Mouse (Mus musculus) embryonic facial prominence, embryonic 10.5 days (tissue): ENCODE data around the gene Fitm1. TPM values are rescaled to one million over a fixed set of nuclear protein-coding genes. Genes with fewer than 3 reads are reported as not detected.

Experiments used
- DNase-seq: peaks from one replicate; pipeline ENCODE4 v3.0.0-alpha.2; 2017; ENCODE audit warnings: low spot score
- H3K27ac ChIP-seq: fragments of 300-500 bp; sonication (generic); replicated peaks from 2 replicates; pipeline ENCODE4 v1.5.1; 2016; ENCODE audit warnings: mild to moderate bottlenecking
- H3K27me3 ChIP-seq: fragments of 300-500 bp; sonication (generic); replicated peaks from 2 replicates; pipeline ENCODE4 v1.6.1; 2016; ENCODE audit warnings: low read depth, mild to moderate bottlenecking; ENCODE audit not compliant: poor library complexity, severe bottlenecking
- H3K36me3 ChIP-seq: fragments of 300-500 bp; sonication (generic); replicated peaks from 2 replicates; pipeline ENCODE4 v1.6.1; 2016; ENCODE audit warnings: mild to moderate bottlenecking, moderate library complexity
- H3K4me1 ChIP-seq: fragments of 300-500 bp; sonication (generic); 2 replicates; pipeline ENCODE4 v1.6.1; 2016
- H3K4me3 ChIP-seq: fragments of 300-500 bp; sonication (generic); 2 replicates; pipeline ENCODE4 v1.5.1; 2016; ENCODE audit warnings: mild to moderate bottlenecking, moderate library complexity
- H3K9me3 ChIP-seq: fragments of 300-500 bp; sonication (generic); 2 replicates; pipeline ENCODE4 v1.6.1; 2016; ENCODE audit warnings: mild to moderate bottlenecking
- WGBS: fragments of 180-500 bp; shearing (Covaris S2); methylation state at CpG from one replicate; pipeline ENCODE4 v1.1.7; 2016; 5-methylcytosine and 5-hydroxymethylcytosine counted together
- polyA plus RNA-seq: library from polyadenylated mRNA; unstranded; fragments of >200 nt; fragmentation: Nextera tagmentation; extraction: Ambion mirVana; gene quantifications from 2 replicates; pipeline ENCODE4 v1.2.1, GENCODE M21; 2016

Gene Fitm1
- polyA plus RNA-seq, 1 experiment from 2014 or later = 1.1 TPM

- peaks cover 12% of the 10 kb centered on the region for H3K36me3 ChIP-seq
- DNase-seq = no peak
- 0 out of 2 replicates have a peak overlapping the region, but pooled peaks have one; percentile 5 for H3K4me3 ChIP-seq
- H3K9me3 ChIP-seq = no peaks in the 10 kb centered on the region
- H3K4me1 ChIP-seq = peaks cover 29% of the 10 kb centered on the region
- 68% methylated on average over 13 of the region's 13 CpGs for WGBS
- no peaks in the 10 kb centered on the region for H3K27me3 ChIP-seq
- H3K27ac ChIP-seq = peak overlapping the region; percentile 54; the same call in 1 of the 2 replicates
Observed at GRCm38 (mm10) chr14:55575711-55576110, 294 bp downstream of the Fitm1 start.

DNA sequence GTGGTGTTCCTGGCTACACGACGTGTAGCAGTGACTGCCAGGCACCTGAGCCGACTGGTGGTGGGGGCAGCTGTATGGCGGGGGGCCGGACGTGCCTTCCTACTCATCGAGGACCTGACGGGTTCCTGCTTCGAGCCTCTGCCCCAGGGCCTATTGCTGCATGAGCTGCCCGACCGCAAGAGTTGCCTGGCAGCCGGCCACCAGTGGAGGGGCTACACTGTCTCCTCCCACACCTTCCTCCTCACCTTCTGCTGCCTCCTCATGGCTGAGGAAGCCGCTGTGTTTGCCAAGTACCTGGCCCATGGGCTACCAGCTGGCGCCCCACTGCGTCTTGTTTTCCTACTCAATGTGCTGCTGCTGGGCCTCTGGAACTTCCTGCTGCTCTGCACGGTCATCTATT, 959 bp downstream of the Fitm1 start:
- Histone ChIP-seq H3K9me3 (no peaks in the 10 kb centered on the region), H3K36me3 (peaks cover 16% of the 10 kb centered on the region), H3K27ac (no peak overlapping the region), H3K4me3 (no peak overlapping the region), H3K27me3 (no peaks in the 10 kb centered on the region), H3K4me1 (peaks cover 29% of the 10 kb centered on the region)
- 82% methylated on average over 16 of the region's 16 CpGs for WGBS
- DNase-seq = no peak

GRCm38 (mm10) chr14:55577871-55578667, 2.7 kb downstream of the Fitm1 start, which contains the start of gene Psme1:
TSS of gene Psme1 (plus strand) at chr14:55578123.
- WGBS = 1% methylated on average over 32 of the region's 32 CpGs
- Histone ChIP-seq H3K9me3 (no peaks in the 10 kb centered on the region), H3K27me3 (no peaks in the 10 kb centered on the region), H3K27ac (peak within 1 kb of the TSS; percentile 90), H3K4me1 (peaks cover 29% of the 10 kb centered on the region), H3K36me3 (peaks cover 24% of the 10 kb centered on the region), H3K4me3 (peak within 1 kb of the TSS; percentile 70)
- DNase-seq = peak; percentile 89

DNA sequence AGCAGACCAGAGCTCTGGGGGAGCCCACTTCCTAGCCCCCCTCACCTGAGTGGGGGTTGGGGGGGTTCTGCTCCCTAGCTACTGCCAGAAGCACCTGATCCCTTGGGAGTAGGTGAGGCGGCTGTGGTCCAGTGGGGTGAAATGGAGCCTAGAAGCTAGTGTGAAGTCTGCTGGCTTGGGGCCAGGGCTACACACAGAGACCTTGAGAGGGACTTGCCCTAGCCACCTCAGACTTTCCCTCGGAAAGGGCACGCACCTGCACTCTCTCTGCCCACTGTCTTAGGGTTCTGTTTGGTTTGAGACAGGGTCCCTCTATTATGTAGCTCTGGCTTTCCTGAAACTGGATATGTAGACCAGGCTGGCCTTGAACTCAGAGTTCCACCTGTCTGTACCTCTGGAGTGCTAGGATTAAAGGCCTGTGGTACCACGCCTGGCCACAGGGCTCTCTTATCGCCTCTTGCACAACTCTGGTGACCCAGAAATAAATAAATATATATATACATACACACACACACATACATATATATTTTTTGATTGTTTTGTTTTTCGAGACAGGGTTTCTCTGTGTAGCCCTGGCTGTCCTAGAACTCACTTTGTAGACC, 3.4 kb downstream of the Fitm1 start:
- peaks cover 29% of the 10 kb centered on the region for H3K4me1 ChIP-seq
- peak overlapping the region; percentile 90 for H3K27ac ChIP-seq
- WGBS = 31% methylated on average over 6 of the region's 6 CpGs
- DNase-seq = no peak
- peak overlapping the region; percentile 70 for H3K4me3 ChIP-seq
- no peaks in the 10 kb centered on the region for H3K9me3 ChIP-seq
- peaks cover 24% of the 10 kb centered on the region for H3K36me3 ChIP-seq
- H3K27me3 ChIP-seq = peaks cover 1% of the 10 kb centered on the region

GRCm38 (mm10) chr14:55579511-55580496, 4.4 kb downstream of the Fitm1 start:
- WGBS = 85% methylated on average over 23 of the region's 23 CpGs
- peaks cover 24% of the 10 kb centered on the region for H3K36me3 ChIP-seq

GRCm38 (mm10) chr14:55580731-55581130, 5.3 kb downstream of the Fitm1 start:
- DNase-seq = no peak
- Histone ChIP-seq H3K4me1 (peaks cover 39% of the 10 kb centered on the region), H3K4me3 (no peak overlapping the region), H3K36me3 (peaks cover 24% of the 10 kb centered on the region), H3K27me3 (peaks cover 15% of the 10 kb centered on the region), H3K9me3 (no peaks in the 10 kb centered on the region), H3K27ac (no peak overlapping the region)
- WGBS = 94% methylated on average over 16 of the region's 16 CpGs

More at GRCm38 (mm10) chr14:55579511-55580496, 4.4 kb downstream of the Fitm1 start:
- no peak for DNase-seq
- Histone ChIP-seq H3K4me1 (peaks cover 36% of the 10 kb centered on the region), H3K27ac (no peak overlapping the region), H3K4me3 (no peak overlapping the region), H3K9me3 (no peaks in the 10 kb centered on the region), H3K27me3 (peaks cover 11% of the 10 kb centered on the region)

GRCm38 (mm10) chr14:55581981-55582681, 6.7 kb downstream of the Fitm1 start:
- 79% methylated on average over 9 of the region's 9 CpGs for WGBS
- DNase-seq = no peak
- H3K9me3 ChIP-seq = no peaks in the 10 kb centered on the region
- H3K4me3 ChIP-seq = no peak overlapping the region
- no peak overlapping the region for H3K27ac ChIP-seq
- peaks cover 15% of the 10 kb centered on the region for H3K27me3 ChIP-seq
- peaks cover 28% of the 10 kb centered on the region for H3K36me3 ChIP-seq
- peaks cover 32% of the 10 kb centered on the region for H3K4me1 ChIP-seq

GRCm38 (mm10) chr14:55584303-55584701, 8.9 kb downstream of the Fitm1 start:
- peaks cover 15% of the 10 kb centered on the region for H3K27me3 ChIP-seq
- 36% methylated on average over 5 of the region's 5 CpGs for WGBS

DNA sequence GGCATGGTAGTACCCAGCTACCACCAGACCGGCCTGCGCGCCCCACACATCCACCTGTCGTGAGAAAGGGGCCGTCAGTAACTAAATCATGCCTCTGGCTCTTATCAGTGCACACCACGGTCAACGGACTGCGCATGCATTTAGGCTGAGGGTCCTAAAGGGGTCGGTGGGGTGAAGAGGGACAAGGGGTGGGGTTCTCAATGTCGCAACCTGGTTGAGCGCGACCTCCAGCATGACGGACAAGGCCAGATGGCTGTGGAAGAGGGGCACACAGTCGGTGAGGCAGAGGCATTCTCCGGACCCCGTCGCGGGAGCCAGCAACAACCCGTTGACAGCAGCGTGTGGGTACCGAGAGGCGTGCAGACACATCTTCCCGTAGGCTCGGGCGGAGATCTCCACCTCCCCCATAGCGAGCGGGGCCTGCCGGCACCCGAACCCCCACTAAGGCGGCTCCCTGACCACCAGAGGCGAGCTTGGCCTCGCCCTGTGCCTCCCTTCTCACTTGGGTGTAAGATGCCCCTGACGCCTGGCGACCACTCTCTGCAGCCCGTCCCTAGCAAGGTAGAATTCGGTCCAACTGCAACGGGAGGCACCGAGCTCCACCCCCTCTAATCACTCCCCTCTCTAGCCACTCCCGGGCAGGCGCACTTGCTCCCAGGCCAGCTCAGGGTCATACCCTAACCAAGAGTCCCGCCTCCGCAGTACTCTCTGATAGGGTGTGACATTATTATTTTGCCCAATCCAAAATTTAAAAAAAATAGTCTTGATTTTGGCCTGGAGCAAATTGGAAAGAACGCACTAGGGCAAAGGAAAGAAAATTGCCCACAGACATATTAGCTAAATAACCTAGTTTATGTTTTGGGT, 9.5 kb downstream of the Fitm1 start, which contains the start of gene Emc9:
TSS of gene Emc9 (minus strand) at position 601 of the 864 bp plus-strand sequence.
- H3K9me3 ChIP-seq = no peaks in the 10 kb centered on the region
- H3K36me3 ChIP-seq = peaks cover 48% of the 10 kb centered on the region
- DNase-seq = peak; percentile 74
- 2% methylated on average over 43 of the region's 43 CpGs for WGBS
- peaks cover 15% of the 10 kb centered on the region for H3K27me3 ChIP-seq
- peak within 1 kb of the TSS; percentile 65; the same call in 1 of the 2 replicates for H3K27ac ChIP-seq
- peak within 1 kb of the TSS; percentile 71 for H3K4me3 ChIP-seq
- H3K4me1 ChIP-seq = peaks cover 17% of the 10 kb centered on the region

More at GRCm38 (mm10) chr14:55584303-55584701, 8.9 kb downstream of the Fitm1 start:
- no peak for DNase-seq
- Histone ChIP-seq H3K4me1 (peaks cover 18% of the 10 kb centered on the region), H3K9me3 (no peaks in the 10 kb centered on the region), H3K4me3 (peak overlapping the region; percentile 71), H3K36me3 (peaks cover 48% of the 10 kb centered on the region), H3K27ac (no peak overlapping the region; the same call in 1 of the 2 replicates)

GRCm38 (mm10) chr14:55585566-55585960, 10.1 kb downstream of the Fitm1 start:
- H3K4me3 ChIP-seq = peak overlapping the region; percentile 71

GRCm38 (mm10) chr14:55586149-55586548, 10.7 kb downstream of the Fitm1 start:
- Histone ChIP-seq H3K27ac (no peak overlapping the region), H3K4me3 (no peak overlapping the region), H3K27me3 (peaks cover 15% of the 10 kb centered on the region), H3K4me1 (peaks cover 24% of the 10 kb centered on the region), H3K9me3 (no peaks in the 10 kb centered on the region), H3K36me3 (peaks cover 36% of the 10 kb centered on the region)
- DNase-seq = no peak
- 85% methylated on average over 2 of the region's 2 CpGs for whole genome bisulfite sequencing

More at GRCm38 (mm10) chr14:55585566-55585960, 10.1 kb downstream of the Fitm1 start:
- Histone ChIP-seq H3K36me3 (peaks cover 41% of the 10 kb centered on the region), H3K9me3 (no peaks in the 10 kb centered on the region), H3K27ac (no peak overlapping the region), H3K27me3 (peaks cover 15% of the 10 kb centered on the region), H3K4me1 (peaks cover 24% of the 10 kb centered on the region)
- DNase-seq = no peak
- 65% methylated on average over 6 of the region's 6 CpGs for WGBS
